Mouse (Mus musculus) cortical plate, adult 2 months (tissue): ENCODE measurements at regions not wholly inside any gene's neighbourhood (a gene's known extent, or its start where the extent isn't known, plus 50 kb on each side); places are given as distances from the start of the nearest gene placed in this dataset.

ENCODE experiments used
- CTCF ChIP-seq: fragments of 200-500 bp; IDR thresholded peaks from 2 replicates; pipeline ENCODE4 v1.5.1; 2011; ENCODE audit warnings: mild to moderate bottlenecking, control low read depth, low read length; ENCODE audit not compliant: insufficient read depth; ENCODE audit errors: extremely low read depth
- POLR2A ChIP-seq: fragments of 200-500 bp; IDR thresholded peaks from 2 replicates; pipeline ENCODE4 v1.6.1; 2011; ENCODE audit warnings: mild to moderate bottlenecking, low read length, control low read depth; ENCODE audit not compliant: insufficient read depth; ENCODE audit errors: extremely low read depth

DNA sequence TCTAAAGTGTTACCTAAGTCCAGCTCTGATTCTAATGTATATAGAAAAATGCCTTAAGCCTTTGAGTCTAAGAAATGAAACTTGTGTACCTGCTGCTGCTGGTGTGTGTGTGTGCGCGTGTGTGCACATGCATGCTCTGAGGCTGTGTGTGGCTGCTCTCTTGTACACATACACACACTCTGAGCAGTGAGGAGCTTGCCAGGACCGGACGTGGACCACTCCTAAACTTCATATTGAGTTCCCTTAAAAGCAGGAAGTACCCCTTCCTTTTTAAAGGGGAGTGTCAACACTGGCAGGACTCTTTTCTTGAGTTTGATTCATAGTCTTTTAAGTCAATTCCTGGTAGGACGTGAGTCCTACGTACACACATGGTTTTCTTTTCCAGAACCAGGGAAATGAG is 251.4 kb upstream of the Adamts9 start:
- TF ChIP-seq POLR2A (no peak), CTCF (no peak)
